Mouse (Mus musculus) kidney, adult 2 months (tissue): ENCODE results near the gene Dhrs4. TPM values are rescaled to one million over a fixed set of nuclear protein-coding genes. Genes with fewer than 3 reads are reported as not detected.

Experiments
- DNase-seq: peaks from one replicate; pipeline ENCODE4 v3.0.0; 2021
- H3K27ac ChIP-seq: fragments of 200-500 bp; 2 replicates; pipeline ENCODE4 v1.5.1; 2012; ENCODE audit warnings: low read depth, low read length, control low read depth, inconsistent platforms; ENCODE audit not compliant: insufficient read depth
- H3K27me3 ChIP-seq: fragments of 200-500 bp; replicated peaks from 2 replicates; pipeline ENCODE4 v1.6.1; 2012; ENCODE audit warnings: mild to moderate bottlenecking, moderate library complexity, low read length, inconsistent platforms; ENCODE audit not compliant: control insufficient read depth, insufficient read depth
- H3K36me3 ChIP-seq: fragments of 200-500 bp; 2 replicates; pipeline ENCODE4 v1.6.1; 2012; ENCODE audit warnings: mild to moderate bottlenecking, moderate library complexity, low read length, inconsistent platforms; ENCODE audit not compliant: control insufficient read depth, insufficient read depth
- H3K4me1 ChIP-seq: fragments of 200-500 bp; 2 replicates; pipeline ENCODE4 v1.6.1; 2011; ENCODE audit warnings: low read length; ENCODE audit not compliant: control insufficient read depth, insufficient read depth
- H3K4me3 ChIP-seq: fragments of 200-500 bp; 2 replicates; pipeline ENCODE4 v1.5.1; 2011; ENCODE audit warnings: mild to moderate bottlenecking, low read depth, low read length, control low read depth; ENCODE audit not compliant: insufficient read depth
- CTCF ChIP-seq: fragments of 200-500 bp; conservative IDR thresholded peaks from 2 replicates; pipeline ENCODE4 v1.5.1; 2011; ENCODE audit warnings: low read depth, mild to moderate bottlenecking, control low read depth, low read length, moderate library complexity, mixed read lengths; ENCODE audit not compliant: insufficient read depth, insufficient read length
- POLR2A ChIP-seq: fragments of 200-500 bp; IDR thresholded peaks from one replicate; pipeline ENCODE4 v1.6.1; 2011; ENCODE audit warnings: low read depth, low read length, control low read depth
- WGBS: fragments of 180-500 bp; shearing (Covaris S2); methylation state at CpG from one replicate; pipeline ENCODE4 v1.1.7; 2018; 5-methylcytosine and 5-hydroxymethylcytosine counted together
- polyA plus RNA-seq: library from polyadenylated mRNA; depleted of rRNA; stranded (reverse); fragments of >200 nt; gene quantifications from 2 replicates; pipeline ENCODE4 v1.2.3, GENCODE M21; 2012

Dhrs4 gene
- polyA plus RNA-seq, 1 experiment = 173 TPM

- DNase-seq = peak; percentile 82
- Histone ChIP-seq H3K27me3 (no peaks in the 10 kb centered on the region; the same call in 1 of the 2 replicates), H3K4me3 (no peak overlapping the region), H3K36me3 (no peaks in the 10 kb centered on the region), H3K27ac (no peak overlapping the region), H3K4me1 (peaks cover 33% of the 10 kb centered on the region)
- peak; percentile 78 for TF ChIP-seq CTCF
- TF ChIP-seq POLR2A = no peak
- WGBS = 16% methylated on average over 10 of the region's 10 CpGs
These were observed 20.3 kb upstream of the Dhrs4 start for GRCm38 (mm10) chr14:55458273-55458672.

DNA sequence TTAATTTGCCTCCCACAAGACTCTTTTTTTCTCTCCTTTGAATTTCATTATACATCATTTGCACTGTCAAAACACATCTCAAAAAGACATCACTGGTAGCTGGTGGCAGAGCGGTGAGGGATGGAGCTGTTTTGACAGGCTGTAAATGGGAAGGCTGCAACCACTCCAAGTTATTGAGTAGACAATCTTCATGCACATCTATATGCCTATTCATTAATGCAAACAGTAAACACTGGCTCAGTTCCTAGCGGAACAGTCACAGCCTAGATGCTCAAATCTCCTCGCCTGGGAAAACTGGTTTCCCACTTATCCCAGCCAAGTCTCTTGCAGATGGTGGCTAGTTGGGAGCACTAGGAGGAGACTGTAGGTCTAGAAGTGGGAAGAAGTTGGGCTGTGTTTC is 19.8 kb upstream of the Dhrs4 start:
- Histone ChIP-seq H3K36me3 (no peaks in the 10 kb centered on the region), H3K27ac (peak overlapping the region; percentile 57; the same call in 1 of the 2 replicates), H3K27me3 (no peaks in the 10 kb centered on the region; the same call in 1 of the 2 replicates), H3K4me3 (no peak overlapping the region), H3K4me1 (peaks cover 33% of the 10 kb centered on the region)
- WGBS = 73% methylated on average over 3 of the region's 3 CpGs
- TF ChIP-seq CTCF (no peak), POLR2A (no peak)
- DNase-seq = no peak

DNA sequence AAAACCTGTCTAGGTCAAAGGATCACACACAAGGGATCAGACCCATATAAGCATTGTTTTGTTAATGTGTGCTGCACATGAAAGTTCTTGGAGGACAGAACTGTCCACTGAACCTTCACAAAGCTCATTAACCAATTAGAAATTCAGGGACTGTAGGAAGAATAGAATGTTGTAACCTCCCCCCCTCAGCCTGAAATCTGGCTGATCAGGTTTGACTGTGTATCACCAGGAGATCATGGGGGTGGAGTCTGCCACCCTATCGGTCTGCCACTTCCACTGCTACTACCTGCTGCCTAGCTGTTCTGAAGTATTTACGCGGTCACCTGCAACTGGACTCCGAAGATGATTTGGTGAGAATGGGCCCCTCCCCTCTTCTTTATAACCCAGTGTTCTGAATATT is 18.8 kb upstream of the Dhrs4 start:
- Histone ChIP-seq H3K36me3 (no peaks in the 10 kb centered on the region), H3K4me3 (no peak overlapping the region), H3K4me1 (peaks cover 33% of the 10 kb centered on the region), H3K27ac (peak overlapping the region; percentile 53), H3K27me3 (no peaks in the 10 kb centered on the region; the same call in 1 of the 2 replicates)
- peak; percentile 77 for DNase-seq
- TF ChIP-seq POLR2A (no peak), CTCF (no peak)
- 47% methylated on average over 4 of the region's 4 CpGs for WGBS

- H3K27ac ChIP-seq = peak overlapping the region; percentile 53
- no peaks in the 10 kb centered on the region for H3K36me3 ChIP-seq
- WGBS = 38% methylated on average over 10 of the region's 10 CpGs
- no peaks in the 10 kb centered on the region; the same call in 1 of the 2 replicates for H3K27me3 ChIP-seq
- no peak overlapping the region for H3K4me3 ChIP-seq
- H3K4me1 ChIP-seq = peaks cover 33% of the 10 kb centered on the region
- no peak for TF ChIP-seq POLR2A
- no peak for TF ChIP-seq CTCF
- peak; percentile 77 for DNase-seq
These were observed 18.3 kb upstream of the Dhrs4 start for GRCm38 (mm10) chr14:55460297-55460696.

- DNase-seq = peak; percentile 70
- no peak for TF ChIP-seq POLR2A
- no peak for TF ChIP-seq CTCF
- no peaks in the 10 kb centered on the region for H3K27me3 ChIP-seq
- H3K4me3 ChIP-seq = no peak overlapping the region
- H3K36me3 ChIP-seq = no peaks in the 10 kb centered on the region
- no peak overlapping the region; the same call in 1 of the 2 replicates for H3K27ac ChIP-seq
- peaks cover 33% of the 10 kb centered on the region for H3K4me1 ChIP-seq
- WGBS = 56% methylated on average over 4 of the region's 4 CpGs
These were observed 16.8 kb upstream of the Dhrs4 start for GRCm38 (mm10) chr14:55461757-55462156.

DNA sequence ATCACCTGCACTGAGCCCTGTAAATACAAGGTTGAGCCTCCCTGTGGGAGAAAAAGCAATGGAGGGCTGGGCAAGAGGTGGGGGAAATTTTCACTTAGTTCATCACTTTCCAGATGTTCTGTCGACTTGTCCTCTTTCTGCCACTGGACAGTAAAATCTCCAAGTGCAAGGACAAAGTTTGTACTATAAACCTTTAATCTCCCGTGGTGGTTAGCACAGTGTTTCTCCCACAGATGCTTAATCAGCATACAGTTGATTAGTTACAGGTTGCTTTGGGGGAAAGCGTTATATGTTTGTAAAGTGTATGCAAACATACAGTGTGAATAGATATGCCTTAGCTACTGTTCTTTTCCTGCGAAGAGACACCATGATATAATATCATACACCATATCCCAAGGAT is 12.1 kb upstream of the Dhrs4 start:
- H3K27ac ChIP-seq = peak overlapping the region; percentile 86
- DNase-seq = peak; percentile 56

DNA sequence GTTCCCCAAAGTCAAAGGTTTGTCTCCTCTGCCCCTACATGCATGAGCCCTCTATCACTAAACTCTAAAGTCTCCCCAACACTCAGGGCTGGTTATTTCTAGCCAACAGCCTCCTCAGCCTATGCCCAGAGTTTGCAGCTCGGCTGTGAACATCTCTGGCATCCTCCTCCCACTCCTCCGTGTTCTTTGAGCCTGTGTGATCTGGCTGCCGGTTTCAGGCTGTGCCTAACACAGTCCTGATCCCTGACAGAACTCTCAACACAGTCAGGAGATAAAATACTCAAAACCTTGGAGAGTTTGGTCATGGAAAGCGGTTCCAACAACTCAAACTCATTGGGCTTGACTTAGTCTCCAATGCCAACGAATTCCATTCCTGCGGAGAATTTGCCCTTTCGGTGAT is 11.4 kb upstream of the Dhrs4 start:
- no peaks in the 10 kb centered on the region for H3K27me3 ChIP-seq
- 61% methylated on average over 7 of the region's 7 CpGs for WGBS
- no peak overlapping the region for H3K4me3 ChIP-seq
- TF ChIP-seq POLR2A (no peak), CTCF (no peak)
- H3K27ac ChIP-seq = peak overlapping the region; percentile 86
- peaks cover 25% of the 10 kb centered on the region; the same call in 1 of the 2 replicates for H3K4me1 ChIP-seq
- peak; percentile 27 for DNase-seq
- no peaks in the 10 kb centered on the region for H3K36me3 ChIP-seq

More for the DNA sequence above, 12.1 kb upstream of the Dhrs4 start:
- Histone ChIP-seq H3K36me3 (no peaks in the 10 kb centered on the region), H3K27me3 (no peaks in the 10 kb centered on the region), H3K4me3 (no peak overlapping the region), H3K4me1 (peaks cover 28% of the 10 kb centered on the region; the same call in 1 of the 2 replicates)
- 53% methylated on average over 4 of the region's 4 CpGs for WGBS
- no peak for TF ChIP-seq POLR2A
- no peak for TF ChIP-seq CTCF
